Mouse (Mus musculus) lung, adult 2 months (tissue): ENCODE data around the gene Tmem150c. TPM values are rescaled to one million over a fixed set of nuclear protein-coding genes. Genes with fewer than 3 reads are reported as not detected.

Experiments used
- DNase-seq: peaks from one replicate; pipeline ENCODE4 v3.0.0; 2022
- H3K4me1 ChIP-seq: fragments of 200-500 bp; 2 replicates; pipeline ENCODE4 v1.6.1; 2011; ENCODE audit warnings: low read length; ENCODE audit not compliant: control insufficient read depth, insufficient read depth
- H3K4me3 ChIP-seq: fragments of 200-500 bp; replicated peaks from 2 replicates; pipeline ENCODE3; 2011; ENCODE audit warnings: low read depth, mild to moderate bottlenecking, control low read depth, low read length; ENCODE audit errors: extremely low read depth
- CTCF ChIP-seq: fragments of 200-500 bp; IDR thresholded peaks from 2 replicates; pipeline ENCODE4 v1.5.1; 2011; ENCODE audit warnings: mild to moderate bottlenecking, low read length, control low read depth; ENCODE audit not compliant: insufficient read depth
- POLR2A ChIP-seq: fragments of 200-500 bp; IDR thresholded peaks from 2 replicates; pipeline ENCODE4 v1.6.1; 2011; ENCODE audit warnings: low read depth, mild to moderate bottlenecking, control low read depth, low read length, borderline replicate concordance; ENCODE audit errors: extremely low read depth
- WGBS: fragments of 180-500 bp; shearing (Covaris S2); methylation state at CpG from one replicate; pipeline ENCODE4 v1.1.7; 2018; 5-methylcytosine and 5-hydroxymethylcytosine counted together
- polyA plus RNA-seq: library from polyadenylated mRNA; depleted of rRNA; stranded (reverse); fragments of >200 nt; gene quantifications from 2 replicates; pipeline ENCODE4 v1.2.3, GENCODE M21; 2012

Tmem150c gene
- polyA plus RNA-seq, 1 experiment = 2.8 TPM

- 63% methylated on average over 5 of the region's 5 CpGs for WGBS
- TF ChIP-seq CTCF = no peak
- TF ChIP-seq POLR2A = no peak
- DNase-seq = no peak
- peaks cover 15% of the 10 kb centered on the region for H3K4me1 ChIP-seq
- H3K4me3 ChIP-seq = no peak overlapping the region
Measured at GRCm38 (mm10) chr5:100044621-100045020, 115.0 kb downstream of the Tmem150c start.

GRCm38 (mm10) chr5:100044030-100044429 lies 115.6 kb downstream of the Tmem150c start:
- no peak for TF ChIP-seq CTCF
- TF ChIP-seq POLR2A = no peak
- no peak for DNase-seq

DNA sequence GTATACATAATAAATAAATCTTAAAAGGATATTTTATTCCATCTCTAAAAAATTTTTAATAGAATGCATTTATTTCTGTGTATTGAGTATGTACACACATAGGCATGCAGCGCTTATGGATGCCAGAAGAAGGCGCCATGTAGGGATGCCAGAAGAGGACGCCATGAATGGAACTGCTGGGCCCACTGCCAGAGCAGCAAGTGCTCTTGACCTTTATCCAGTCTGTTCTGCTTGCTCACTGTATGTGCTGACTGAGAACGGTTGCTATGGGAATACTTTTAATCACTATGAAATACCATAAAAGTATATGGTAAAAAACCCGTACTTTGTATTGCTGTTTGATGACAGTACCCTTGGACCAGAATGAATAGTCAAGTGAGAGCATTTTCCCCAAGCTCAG lies 116.2 kb downstream of the Tmem150c start:
- Histone ChIP-seq H3K4me3 (no peak overlapping the region), H3K4me1 (peaks cover 15% of the 10 kb centered on the region)
- TF ChIP-seq POLR2A = no peak
- no peak for TF ChIP-seq CTCF
- DNase-seq = peak; percentile 75
- WGBS = 50% methylated on average over 5 of the region's 5 CpGs

More at GRCm38 (mm10) chr5:100044030-100044429, 115.6 kb downstream of the Tmem150c start:
- H3K4me1 ChIP-seq = peaks cover 15% of the 10 kb centered on the region
- H3K4me3 ChIP-seq = no peak overlapping the region
- whole genome bisulfite sequencing = 64% methylated on average over 4 of the region's 4 CpGs

- Histone ChIP-seq H3K4me1 (peaks cover 10% of the 10 kb centered on the region), H3K4me3 (no peak overlapping the region)
- no peak for TF ChIP-seq POLR2A
- no peak for TF ChIP-seq CTCF
- 76% methylated on average over 8 of the region's 8 CpGs for WGBS
- DNase-seq = no peak
Measured at GRCm38 (mm10) chr5:100042467-100042866, 117.1 kb downstream of the Tmem150c start.

GRCm38 (mm10) chr5:100041272-100041671 lies 118.3 kb downstream of the Tmem150c start:
- peaks cover 14% of the 10 kb centered on the region for H3K4me1 ChIP-seq
- DNase-seq = no peak
- 78% methylated on average over 4 of the region's 4 CpGs for WGBS
- no peak overlapping the region for H3K4me3 ChIP-seq
- TF ChIP-seq POLR2A (no peak), CTCF (no peak)

DNA sequence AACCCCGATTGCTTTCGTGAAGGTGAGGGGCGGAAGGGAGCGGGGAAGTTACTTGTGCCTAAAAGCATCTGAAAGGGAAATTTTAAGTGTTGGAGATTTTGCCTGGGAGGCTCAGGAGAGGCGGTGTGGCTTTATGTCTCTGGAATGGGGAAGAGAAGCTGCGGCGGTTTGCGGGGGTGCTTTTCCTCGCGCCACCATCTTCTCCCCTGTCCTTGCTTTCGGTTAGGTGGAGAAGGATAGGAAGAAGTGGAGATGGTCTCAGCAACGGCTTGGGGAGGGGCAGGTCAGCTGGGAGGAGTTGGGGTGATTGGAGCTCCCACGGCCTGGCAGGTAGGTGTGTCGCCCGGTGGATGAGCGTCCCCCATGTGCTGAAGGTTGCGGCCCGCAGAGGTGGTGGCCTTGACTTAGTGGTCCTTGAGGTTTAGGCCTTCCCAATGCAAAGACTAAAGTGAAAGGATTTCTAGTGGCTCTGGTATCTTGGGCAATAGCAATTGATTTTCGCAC lies 119.3 kb downstream of the Tmem150c start:
- WGBS = under 1% methylated on average over 19 of the region's 19 CpGs
- H3K4me3 ChIP-seq = peak overlapping the region; percentile 94
- H3K4me1 ChIP-seq = peaks cover 19% of the 10 kb centered on the region
- TF ChIP-seq POLR2A (no peak), CTCF (no peak)
- peak; percentile 64 for DNase-seq

GRCm38 (mm10) chr5:100039602-100040142 lies 119.9 kb downstream of the Tmem150c start, which contains the start of the genes Hnrnpdl and Enoph1:
Gene Hnrnpdl (minus strand): TSS chr5:100039664.
Gene Enoph1 (plus strand): TSS chr5:100039985.
- peak within 1 kb of the TSS; percentile 94 for H3K4me3 ChIP-seq
- no peak for TF ChIP-seq CTCF
- peak; percentile 73; the same call in 1 of the 2 replicates for TF ChIP-seq POLR2A
- peaks cover 19% of the 10 kb centered on the region for H3K4me1 ChIP-seq
- WGBS = under 1% methylated on average over 57 of the region's 57 CpGs
- peak; percentile 96 for DNase-seq

- H3K4me1 ChIP-seq = peaks cover 19% of the 10 kb centered on the region
- peak overlapping the region; percentile 94 for H3K4me3 ChIP-seq
- WGBS = under 1% methylated on average over 98 of the region's 113 CpGs
- DNase-seq = peak; percentile 96
- TF ChIP-seq CTCF (peak; percentile 47; the same call in 1 of the 2 replicates), POLR2A (peak; percentile 82)
Measured at GRCm38 (mm10) chr5:100038714-100039601, 120.7 kb downstream of the Tmem150c start.

DNA sequence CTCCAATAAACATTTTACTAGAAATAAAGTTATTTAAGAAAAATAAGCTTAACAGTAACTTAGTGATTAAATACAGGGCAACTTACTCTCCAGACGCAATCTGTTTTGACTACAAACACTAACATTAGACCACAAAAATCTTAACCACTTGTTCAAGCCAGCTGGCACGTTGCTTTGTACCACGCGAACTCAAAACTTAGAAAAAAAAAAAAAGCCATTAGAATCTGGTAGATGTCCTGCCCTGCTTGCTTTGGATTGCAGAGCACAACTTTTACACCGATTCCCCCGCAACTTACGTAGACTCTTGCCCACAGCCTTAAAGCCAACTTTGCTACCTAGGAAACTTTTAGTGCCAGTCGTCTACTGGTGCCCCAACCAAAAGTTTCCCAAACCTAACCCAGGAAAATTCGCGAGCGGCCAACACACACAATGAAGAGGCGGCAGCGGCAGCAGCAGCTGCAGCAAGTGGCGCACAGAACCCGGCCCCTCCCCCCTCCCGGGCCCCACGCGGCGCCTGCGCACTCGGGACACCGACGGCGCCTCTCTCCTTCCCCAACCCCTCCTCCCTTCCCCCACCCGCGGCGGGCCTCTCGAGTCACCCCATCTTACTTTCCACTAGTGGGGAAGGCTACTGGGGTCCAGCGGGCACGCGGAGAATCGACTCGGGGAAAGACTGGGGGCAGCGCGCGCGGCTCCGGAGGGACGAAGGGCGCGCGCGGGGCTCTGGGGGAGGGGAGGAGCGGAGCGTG lies 121.5 kb downstream of the Tmem150c start:
- WGBS = 2% methylated on average over 45 of the region's 45 CpGs
- peak; percentile 90 for DNase-seq
- TF ChIP-seq CTCF = no peak
- no peak for TF ChIP-seq POLR2A
- Histone ChIP-seq H3K4me3 (peak overlapping the region; percentile 93), H3K4me1 (peaks cover 19% of the 10 kb centered on the region)
